Mouse (Mus musculus) lung, postnatal 0 days (tissue): ENCODE data around the gene Gadd45g. TPM values are rescaled to one million over a fixed set of nuclear protein-coding genes. Genes with fewer than 3 reads are reported as not detected.

Source experiments
- ATAC-seq: fragments of 200-750 bp; cut with Nextera tagmentation; 2 replicates; pipeline ENCODE4 v1.8.0; 2017; ENCODE audit warnings: moderate library complexity
- DNase-seq: peaks from one replicate; pipeline ENCODE4 v3.0.0-alpha.2; 2016; ENCODE audit warnings: low spot score
- H3K27ac ChIP-seq: fragments of 300-500 bp; sonication (generic); 2 replicates; pipeline ENCODE4 v1.5.1; 2014; ENCODE audit warnings: antibody characterized with exemption, mild to moderate bottlenecking, low read length, mixed read lengths
- H3K27me3 ChIP-seq: fragments of 300-500 bp; sonication (generic); replicated peaks from 2 replicates; pipeline ENCODE4 v1.6.1; 2014; ENCODE audit warnings: low read length, mixed read lengths; ENCODE audit not compliant: insufficient read depth
- H3K36me3 ChIP-seq: fragments of 300-500 bp; sonication (generic); 2 replicates; pipeline ENCODE4 v1.6.1; 2014; ENCODE audit warnings: low read length, mixed read lengths; ENCODE audit not compliant: insufficient read depth
- H3K4me1 ChIP-seq: fragments of 300-500 bp; sonication (generic); 2 replicates; pipeline ENCODE4 v1.6.1; 2014; ENCODE audit warnings: antibody characterized with exemption, low read depth, low read length, mixed read lengths; ENCODE audit not compliant: insufficient read depth
- H3K4me2 ChIP-seq: fragments of 300-500 bp; sonication (generic); replicated peaks from 2 replicates; pipeline ENCODE4 v1.6.1; 2014; ENCODE audit warnings: low read depth, mild to moderate bottlenecking, low read length, moderate library complexity, mixed read lengths
- H3K4me3 ChIP-seq: fragments of 300-500 bp; sonication (generic); 2 replicates; pipeline ENCODE4 v1.5.1; 2014; ENCODE audit warnings: low read depth, low read length
- H3K9ac ChIP-seq: fragments of 300-500 bp; sonication (generic); replicated peaks from 2 replicates; pipeline ENCODE4 v1.6.1; 2014; ENCODE audit warnings: low read depth, mild to moderate bottlenecking
- H3K9me3 ChIP-seq: fragments of 300-500 bp; sonication (generic); 2 replicates; pipeline ENCODE4 v1.6.1; 2016; ENCODE audit warnings: low read length, mixed read lengths
- CTCF ChIP-seq: IDR thresholded peaks from 2 replicates; pipeline ENCODE4 v1.5.1; 2016; ENCODE audit warnings: antibody characterized with exemption, mild to moderate bottlenecking
- EP300 ChIP-seq: IDR thresholded peaks from 2 replicates; pipeline ENCODE4 v1.6.1; 2016; ENCODE audit warnings: antibody characterized with exemption, mild to moderate bottlenecking, control low read depth
- WGBS: fragments of 180-500 bp; shearing (Covaris S2); extraction: QIAGEN DNeasy Blood & Tissue Kit; methylation state at CpG from one replicate; pipeline ENCODE4 v1.1.7; 2014; 5-methylcytosine and 5-hydroxymethylcytosine counted together
- polyA plus RNA-seq: library from polyadenylated mRNA; unstranded; fragments of >200 nt; fragmentation: Nextera tagmentation; extraction: Ambion mirVana; gene quantifications from 2 replicates; pipeline ENCODE4 v1.2.1, GENCODE M21; 2015

The Gadd45g gene
- polyA plus RNA-seq, 1 experiment from 2014 or later, result 54.7 TPM

GRCm38 (mm10) chr13:51844118-51844517 lies 2.4 kb upstream of the Gadd45g start:
- H3K9ac ChIP-seq, result no peak overlapping the region
- peak; percentile 15 for DNase-seq
- H3K27me3 ChIP-seq, result 0 out of 2 replicates have a peak, but pooled peaks cover 2% of the 10 kb centered on the region
- H3K36me3 ChIP-seq, result no peaks in the 10 kb centered on the region
- H3K9me3 ChIP-seq, result no peaks in the 10 kb centered on the region
- TF ChIP-seq EP300 (no peak), CTCF (no peak)
- no peak overlapping the region for H3K4me3 ChIP-seq
- H3K27ac ChIP-seq, result no peak overlapping the region
- H3K4me2 ChIP-seq, result no peak overlapping the region
- WGBS, result 60% methylated on average over 10 of the region's 10 CpGs
- ATAC-seq, result no peak
- peaks cover 10% of the 10 kb centered on the region; the same call in 1 of the 2 replicates for H3K4me1 ChIP-seq

GRCm38 (mm10) chr13:51844661-51845060 lies 1.8 kb upstream of the Gadd45g start:
- ATAC-seq (no peak), DNase-seq (peak; percentile 78)
- Histone ChIP-seq H3K27ac (peak overlapping the region; percentile 95; the same call in 1 of the 2 replicates), H3K4me1 (peaks cover 14% of the 10 kb centered on the region; the same call in 1 of the 2 replicates), H3K27me3 (no peaks in the 10 kb centered on the region), H3K4me2 (peak overlapping the region; percentile 14; the same call in 1 of the 2 replicates), H3K9ac (no peak overlapping the region), H3K36me3 (no peaks in the 10 kb centered on the region), H3K4me3 (no peak overlapping the region), H3K9me3 (no peaks in the 10 kb centered on the region)
- TF ChIP-seq EP300, result no peak
- peak; percentile 89 for TF ChIP-seq CTCF
- WGBS, result 17% methylated on average over 10 of the region's 10 CpGs

GRCm38 (mm10) chr13:51845072-51845471 lies 1.4 kb upstream of the Gadd45g start:
- TF ChIP-seq EP300 (no peak; the same call in 1 of the 2 replicates), CTCF (no peak)
- H3K9me3 ChIP-seq, result no peaks in the 10 kb centered on the region
- DNase-seq (peak; percentile 48), ATAC-seq (no peak)
- H3K9ac ChIP-seq, result no peak overlapping the region
- H3K27ac ChIP-seq, result peak overlapping the region; percentile 95
- H3K4me1 ChIP-seq, result peaks cover 15% of the 10 kb centered on the region; the same call in 1 of the 2 replicates
- H3K4me3 ChIP-seq, result peak overlapping the region; percentile 66
- 14% methylated on average over 10 of the region's 10 CpGs for WGBS
- H3K36me3 ChIP-seq, result no peaks in the 10 kb centered on the region
- H3K27me3 ChIP-seq, result no peaks in the 10 kb centered on the region
- peak overlapping the region; percentile 77 for H3K4me2 ChIP-seq

- WGBS, result 2% methylated on average over 42 of the region's 45 CpGs
- H3K27me3 ChIP-seq, result no peaks in the 10 kb centered on the region
- ATAC-seq (peak; percentile 12), DNase-seq (peak; percentile 85)
- no peaks in the 10 kb centered on the region for H3K9me3 ChIP-seq
- H3K4me1 ChIP-seq, result peaks cover 15% of the 10 kb centered on the region; the same call in 1 of the 2 replicates
- H3K36me3 ChIP-seq, result no peaks in the 10 kb centered on the region
- TF ChIP-seq EP300 (no peak), CTCF (peak; percentile 73)
- peak overlapping the region; percentile 66 for H3K4me3 ChIP-seq
- H3K4me2 ChIP-seq, result peak overlapping the region; percentile 77
- H3K27ac ChIP-seq, result peak overlapping the region; percentile 95
- peak overlapping the region; percentile 64 for H3K9ac ChIP-seq
Observed at GRCm38 (mm10) chr13:51845591-51846191, 787 bp upstream of the Gadd45g start.

- Histone ChIP-seq H3K9ac (peak overlapping the region; percentile 84), H3K4me3 (peak overlapping the region; percentile 83), H3K9me3 (no peaks in the 10 kb centered on the region), H3K36me3 (no peaks in the 10 kb centered on the region), H3K27me3 (no peaks in the 10 kb centered on the region), H3K4me2 (peak overlapping the region; percentile 77), H3K4me1 (peaks cover 15% of the 10 kb centered on the region; the same call in 1 of the 2 replicates), H3K27ac (peak overlapping the region; percentile 91)
- WGBS, result under 1% methylated on average over 62 of the region's 63 CpGs
- ATAC-seq (peak; percentile 6), DNase-seq (peak; percentile 77)
- TF ChIP-seq CTCF (no peak), EP300 (no peak)
Observed at GRCm38 (mm10) chr13:51846868-51847793, 653 bp downstream of the Gadd45g start.

- ATAC-seq (peak; percentile 21), DNase-seq (peak; percentile 85)
- Histone ChIP-seq H3K4me1 (peaks cover 10% of the 10 kb centered on the region; the same call in 1 of the 2 replicates), H3K4me3 (peak overlapping the region; percentile 83), H3K9ac (peak overlapping the region; percentile 84), H3K9me3 (no peaks in the 10 kb centered on the region), H3K27me3 (no peaks in the 10 kb centered on the region), H3K27ac (peak overlapping the region; percentile 91), H3K4me2 (peak overlapping the region; percentile 77), H3K36me3 (no peaks in the 10 kb centered on the region)
- 2% methylated on average over 31 of the region's 31 CpGs for WGBS
- TF ChIP-seq EP300 (no peak), CTCF (peak; percentile 77)
Observed at GRCm38 (mm10) chr13:51847979-51848480, 1.6 kb downstream of the Gadd45g start.
